Mouse (Mus musculus): ENCODE measurements at regions not wholly inside any gene's neighbourhood (a gene's known extent, or its start where the extent isn't known, plus 50 kb on each side); places are given as distances from the start of the nearest gene placed in this dataset.

DNA sequence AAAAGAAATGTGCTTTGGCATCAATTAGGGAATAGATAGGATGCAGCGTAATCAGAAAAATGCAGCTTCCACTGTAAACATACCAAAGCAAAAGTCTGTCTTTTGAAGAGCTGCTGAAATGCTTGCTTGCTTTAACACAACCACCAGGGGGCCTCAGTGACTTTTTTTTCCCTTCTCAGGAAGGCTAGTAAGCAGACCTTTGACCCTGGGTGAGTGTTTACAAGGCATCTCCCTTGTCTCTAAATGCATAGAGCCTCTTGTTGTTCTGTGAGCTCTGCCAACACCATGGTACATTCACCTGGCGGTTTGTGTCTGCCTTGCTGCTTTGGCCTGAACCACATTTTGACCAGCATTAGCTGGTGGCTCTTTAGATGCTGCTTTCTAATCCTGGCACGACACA lies 191.9 kb upstream of the C9orf72 start:
- ATAC-seq, result 0 out of 2 replicates have a peak, but pooled peaks have one; percentile 23
- WGBS, result 55% methylated on average over 3 of the region's 3 CpGs

DNA sequence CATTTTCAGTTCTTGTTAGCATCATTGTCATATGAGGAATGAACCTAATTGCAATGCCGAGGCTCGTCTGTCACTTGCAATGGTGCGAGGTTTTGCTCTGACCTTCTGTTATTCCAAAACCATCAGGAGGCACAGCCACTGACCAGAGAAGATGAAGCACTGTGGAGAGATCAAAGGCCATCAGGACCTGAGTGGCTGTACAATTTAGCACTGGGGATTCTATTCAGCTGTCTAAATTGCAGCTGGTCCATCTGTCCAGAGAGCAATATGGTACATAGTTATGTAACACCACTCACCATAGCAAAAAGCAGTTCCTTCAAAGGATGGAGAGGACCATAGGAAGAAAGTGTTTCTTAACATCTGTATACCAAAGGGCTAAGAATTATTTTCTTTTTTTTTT lies 187.5 kb upstream of the C9orf72 start:
- H3K9me3 ChIP-seq (ENCODE audit: control insufficient read depth, low read length), result no peaks in the 10 kb centered on the region
- no peak for ATAC-seq
- no peak overlapping the region for H3K4me3 ChIP-seq (ENCODE audit: low read length)
- H3K9ac ChIP-seq (ENCODE audit: low read depth, low read length), result no peak overlapping the region
- H3K36me3 ChIP-seq (ENCODE audit: control insufficient read depth, insufficient read depth, low read length), result no peaks in the 10 kb centered on the region
- no peak overlapping the region for H3K27ac ChIP-seq (ENCODE audit: low read length)
- no peaks in the 10 kb centered on the region for H3K4me1 ChIP-seq (ENCODE audit: control insufficient read depth, insufficient read depth, low read length)
- H3K27me3 ChIP-seq (replicated peaks; ENCODE audit: control insufficient read depth, insufficient read depth, low read length), result no peaks in the 10 kb centered on the region
- no peak overlapping the region for H3K4me2 ChIP-seq (ENCODE audit: low read depth, low read length)
- WGBS, result 81% methylated on average over 3 of the region's 3 CpGs

More for the DNA sequence above, 191.9 kb upstream of the C9orf72 start:
- H3K36me3 ChIP-seq (ENCODE audit: control insufficient read depth, insufficient read depth, low read length), result no peaks in the 10 kb centered on the region
- no peak overlapping the region for H3K4me2 ChIP-seq (ENCODE audit: low read depth, low read length)
- no peak overlapping the region for H3K4me3 ChIP-seq (ENCODE audit: low read length)
- no peaks in the 10 kb centered on the region for H3K27me3 ChIP-seq (replicated peaks; ENCODE audit: control insufficient read depth, insufficient read depth, low read length)
- no peaks in the 10 kb centered on the region for H3K4me1 ChIP-seq (ENCODE audit: control insufficient read depth, insufficient read depth, low read length)
- H3K27ac ChIP-seq (ENCODE audit: low read length), result no peak overlapping the region
- no peak overlapping the region for H3K9ac ChIP-seq (ENCODE audit: low read depth, low read length)
- no peaks in the 10 kb centered on the region for H3K9me3 ChIP-seq (ENCODE audit: control insufficient read depth, low read length)

DNA sequence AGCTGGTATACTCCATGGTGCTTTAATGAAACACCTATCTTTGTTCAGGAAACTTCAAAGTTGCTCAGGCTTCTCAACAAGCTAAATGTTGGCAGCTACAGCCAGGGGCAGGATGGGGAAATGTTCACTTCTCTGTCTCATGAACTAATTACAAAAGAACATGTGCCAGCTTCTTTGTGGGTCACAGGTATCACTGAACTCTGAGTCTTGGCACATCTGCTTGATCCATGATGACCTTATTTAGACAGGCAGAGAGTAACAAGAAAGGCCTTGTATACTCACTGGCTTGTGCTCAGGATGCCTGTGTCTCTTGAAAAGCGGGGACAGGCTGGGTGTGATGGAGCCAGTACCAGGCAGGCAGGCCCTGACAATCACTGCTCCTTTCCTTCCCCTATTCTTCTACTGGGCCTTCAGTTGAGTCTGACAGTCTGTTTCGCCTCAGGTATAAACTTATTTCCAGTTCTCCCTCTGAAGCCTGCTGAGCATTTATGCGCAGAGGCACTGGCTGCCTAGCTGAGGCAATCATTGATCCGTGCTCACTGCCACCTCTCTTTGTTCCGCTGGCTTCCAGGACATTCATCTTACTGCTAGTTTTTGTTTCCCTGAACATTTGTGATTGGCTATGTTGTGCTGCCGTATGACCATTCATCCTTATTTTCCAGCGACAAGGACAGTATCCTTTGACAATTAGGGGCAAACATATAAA lies 179.5 kb upstream of the C9orf72 start:
- no peak overlapping the region for H3K4me3 ChIP-seq (ENCODE audit: low read length)
- H3K4me2 ChIP-seq (ENCODE audit: low read depth, low read length), result no peak overlapping the region
- H3K27me3 ChIP-seq (replicated peaks; ENCODE audit: control insufficient read depth, insufficient read depth, low read length), result no peaks in the 10 kb centered on the region
- no peak overlapping the region for H3K27ac ChIP-seq (ENCODE audit: low read length)
- H3K9ac ChIP-seq (ENCODE audit: low read depth, low read length), result no peak overlapping the region
- no peaks in the 10 kb centered on the region for H3K36me3 ChIP-seq (ENCODE audit: control insufficient read depth, insufficient read depth, low read length)
- ATAC-seq, result no peak
- 69% methylated on average over 7 of the region's 7 CpGs for WGBS
- no peaks in the 10 kb centered on the region for H3K9me3 ChIP-seq (ENCODE audit: control insufficient read depth, low read length)
- H3K4me1 ChIP-seq (ENCODE audit: control insufficient read depth, insufficient read depth, low read length), result no peaks in the 10 kb centered on the region

DNA sequence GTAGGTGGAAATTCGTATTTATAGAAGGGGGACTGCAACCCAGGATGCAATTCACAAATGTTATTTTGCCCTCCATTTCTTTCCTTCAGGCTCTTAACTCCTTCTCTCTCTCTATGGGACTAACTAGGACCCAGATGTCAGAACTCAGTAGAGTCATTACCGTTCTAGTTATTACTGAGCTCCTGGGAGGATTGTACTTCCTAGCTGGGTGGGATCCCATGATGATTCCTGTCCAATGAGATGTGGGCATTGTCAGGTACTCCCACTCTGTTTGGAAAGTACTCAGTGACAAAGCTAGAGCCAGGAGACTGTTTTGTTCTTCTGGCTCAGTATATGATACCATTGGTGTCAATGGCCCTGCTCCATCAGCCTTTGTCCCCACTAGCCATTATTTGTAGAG lies 178.1 kb upstream of the C9orf72 start:
- no peaks in the 10 kb centered on the region for H3K36me3 ChIP-seq (ENCODE audit: control insufficient read depth, insufficient read depth, low read length)
- no peaks in the 10 kb centered on the region for H3K4me1 ChIP-seq (ENCODE audit: control insufficient read depth, insufficient read depth, low read length)
- H3K4me3 ChIP-seq (ENCODE audit: low read length), result no peak overlapping the region
- no peak overlapping the region for H3K27ac ChIP-seq (ENCODE audit: low read length)
- no peak overlapping the region for H3K4me2 ChIP-seq (ENCODE audit: low read depth, low read length)
- 85% methylated on average over 2 of the region's 2 CpGs for WGBS
- ATAC-seq, result no peak
- H3K9ac ChIP-seq (ENCODE audit: low read depth, low read length), result no peak overlapping the region
- H3K9me3 ChIP-seq (ENCODE audit: control insufficient read depth, low read length), result no peaks in the 10 kb centered on the region
- no peaks in the 10 kb centered on the region for H3K27me3 ChIP-seq (replicated peaks; ENCODE audit: control insufficient read depth, insufficient read depth, low read length)

DNA sequence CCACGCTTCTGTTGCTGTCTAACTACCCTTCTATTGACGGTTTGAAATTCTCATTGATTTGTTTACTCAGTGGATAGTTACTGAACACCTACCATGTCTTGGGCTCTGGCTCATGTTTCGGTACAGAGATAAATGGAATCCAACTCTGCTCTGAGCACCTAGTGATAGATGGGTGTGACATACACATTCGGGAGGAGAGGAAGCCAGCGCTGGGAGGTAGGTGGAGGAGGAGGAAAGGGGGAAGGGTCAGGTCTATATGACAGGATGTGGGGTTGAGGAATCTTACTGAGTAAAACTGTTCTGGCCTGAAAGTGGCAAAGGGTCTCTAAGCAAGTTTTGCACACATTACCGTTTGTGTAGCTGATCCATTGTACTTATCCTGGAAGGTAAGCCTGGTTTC lies 177.6 kb upstream of the C9orf72 start:
- Histone ChIP-seq H3K27me3 (replicated peaks; ENCODE audit: control insufficient read depth, insufficient read depth, low read length) (no peaks in the 10 kb centered on the region), H3K4me3 (ENCODE audit: low read length) (no peak overlapping the region), H3K9me3 (ENCODE audit: control insufficient read depth, low read length) (no peaks in the 10 kb centered on the region), H3K36me3 (ENCODE audit: control insufficient read depth, insufficient read depth, low read length) (no peaks in the 10 kb centered on the region), H3K4me2 (ENCODE audit: low read depth, low read length) (no peak overlapping the region), H3K4me1 (ENCODE audit: control insufficient read depth, insufficient read depth, low read length) (no peaks in the 10 kb centered on the region), H3K27ac (ENCODE audit: low read length) (no peak overlapping the region), H3K9ac (ENCODE audit: low read depth, low read length) (no peak overlapping the region)
- no peak for ATAC-seq
- 52% methylated on average over 6 of the region's 6 CpGs for WGBS

DNA sequence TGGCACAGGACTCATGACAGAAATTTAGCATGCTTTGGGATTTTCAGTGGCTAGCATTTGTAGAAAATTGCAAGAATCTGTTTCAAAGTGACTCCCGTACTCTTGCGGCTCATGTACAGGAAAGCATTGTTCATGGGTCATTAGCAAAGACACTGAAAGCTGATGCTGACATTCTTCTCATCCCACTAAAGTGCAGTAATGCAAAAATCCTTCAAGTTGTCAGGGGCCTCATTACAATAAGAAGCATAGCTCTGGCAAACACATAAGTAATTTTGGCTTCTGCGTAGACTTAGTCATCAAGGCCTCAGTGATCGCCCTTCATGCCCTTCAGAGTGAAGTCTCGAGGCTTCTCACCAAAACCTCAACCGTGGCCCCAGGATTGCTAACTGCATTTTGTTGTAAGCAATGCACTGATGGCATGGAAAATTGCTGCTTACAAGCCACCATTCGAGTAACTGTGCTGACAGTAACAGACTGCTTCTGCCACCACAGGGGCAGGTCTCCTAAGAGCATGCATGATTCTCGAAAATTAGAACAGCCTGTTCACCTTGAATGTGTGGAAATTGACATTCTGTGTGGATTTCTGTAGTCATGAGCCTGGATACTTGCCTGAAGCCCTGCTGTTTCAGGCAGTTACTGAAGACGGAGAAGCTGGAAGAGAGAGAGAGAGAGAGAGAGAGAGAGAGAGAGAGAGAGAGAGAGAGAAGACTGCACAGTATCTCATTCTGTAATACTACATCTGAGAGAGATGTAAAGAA lies 176.6 kb upstream of the C9orf72 start:
- no peaks in the 10 kb centered on the region for H3K36me3 ChIP-seq (ENCODE audit: control insufficient read depth, insufficient read depth, low read length)
- H3K27ac ChIP-seq (ENCODE audit: low read length), result no peak overlapping the region
- ATAC-seq, result no peak
- H3K9ac ChIP-seq (ENCODE audit: low read depth, low read length), result no peak overlapping the region
- H3K4me1 ChIP-seq (ENCODE audit: control insufficient read depth, insufficient read depth, low read length), result no peaks in the 10 kb centered on the region
- H3K4me2 ChIP-seq (ENCODE audit: low read depth, low read length), result no peak overlapping the region
- no peaks in the 10 kb centered on the region for H3K27me3 ChIP-seq (replicated peaks; ENCODE audit: control insufficient read depth, insufficient read depth, low read length)
- WGBS, result 73% methylated on average over 9 of the region's 9 CpGs
- no peaks in the 10 kb centered on the region for H3K9me3 ChIP-seq (ENCODE audit: control insufficient read depth, low read length)
- no peak overlapping the region for H3K4me3 ChIP-seq (ENCODE audit: low read length)

DNA sequence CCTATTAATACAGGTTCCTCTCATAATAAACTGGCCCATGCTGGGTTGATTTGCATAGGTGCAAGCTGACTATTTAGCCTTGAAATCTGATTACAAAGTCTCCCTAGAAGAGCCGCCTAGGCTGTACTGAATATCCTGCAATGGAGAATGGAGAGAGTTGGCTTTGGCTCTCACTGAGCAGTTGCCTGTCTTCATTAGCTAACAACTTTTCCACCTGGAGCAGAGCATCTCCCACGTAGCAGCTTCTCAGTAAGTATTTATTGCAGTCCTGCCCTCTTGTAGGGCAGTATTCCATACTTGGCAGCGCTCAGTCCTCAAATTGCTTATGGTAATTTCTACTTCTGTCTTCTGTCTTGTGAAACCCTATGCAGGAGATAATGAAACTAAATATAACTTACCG lies 175.8 kb upstream of the C9orf72 start:
- no peaks in the 10 kb centered on the region for H3K27me3 ChIP-seq (replicated peaks; ENCODE audit: control insufficient read depth, insufficient read depth, low read length)
- no peak overlapping the region for H3K9ac ChIP-seq (ENCODE audit: low read depth, low read length)
- no peaks in the 10 kb centered on the region for H3K4me1 ChIP-seq (ENCODE audit: control insufficient read depth, insufficient read depth, low read length)
- H3K36me3 ChIP-seq (ENCODE audit: control insufficient read depth, insufficient read depth, low read length), result no peaks in the 10 kb centered on the region
- H3K4me3 ChIP-seq (ENCODE audit: low read length), result no peak overlapping the region
- no peak for ATAC-seq
- no peaks in the 10 kb centered on the region for H3K9me3 ChIP-seq (ENCODE audit: control insufficient read depth, low read length)
- no peak overlapping the region for H3K27ac ChIP-seq (ENCODE audit: low read length)
- WGBS, result 75% methylated on average over 4 of the region's 4 CpGs
- H3K4me2 ChIP-seq (ENCODE audit: low read depth, low read length), result no peak overlapping the region

DNA sequence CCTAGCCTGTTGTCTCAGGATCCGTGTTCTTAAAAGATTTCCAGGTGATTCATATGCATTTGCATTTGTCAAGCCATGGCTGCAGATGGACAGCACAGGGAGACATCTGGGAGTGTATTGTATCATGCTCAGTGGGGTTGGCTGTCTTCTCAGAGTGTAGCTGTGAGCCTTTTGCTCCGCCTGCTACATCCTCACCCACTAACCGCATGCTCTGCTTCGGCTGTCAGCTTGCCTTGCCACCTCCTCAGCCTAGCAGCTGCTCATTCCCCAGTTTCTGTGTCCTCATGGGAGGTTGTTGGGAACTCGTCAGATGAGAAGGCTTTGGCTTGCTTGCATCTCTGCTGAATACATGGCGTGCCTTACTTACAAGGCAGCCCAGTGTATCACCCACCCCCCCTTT lies 174.5 kb upstream of the C9orf72 start:
- Histone ChIP-seq H3K4me2 (ENCODE audit: low read depth, low read length) (no peak overlapping the region), H3K9me3 (ENCODE audit: control insufficient read depth, low read length) (no peaks in the 10 kb centered on the region), H3K4me3 (ENCODE audit: low read length) (no peak overlapping the region), H3K27ac (ENCODE audit: low read length) (no peak overlapping the region), H3K36me3 (ENCODE audit: control insufficient read depth, insufficient read depth, low read length) (no peaks in the 10 kb centered on the region), H3K27me3 (replicated peaks; ENCODE audit: control insufficient read depth, insufficient read depth, low read length) (no peaks in the 10 kb centered on the region), H3K9ac (ENCODE audit: low read depth, low read length) (no peak overlapping the region), H3K4me1 (ENCODE audit: control insufficient read depth, insufficient read depth, low read length) (no peaks in the 10 kb centered on the region)
- 83% methylated on average over 6 of the region's 6 CpGs for WGBS
- ATAC-seq, result no peak

DNA sequence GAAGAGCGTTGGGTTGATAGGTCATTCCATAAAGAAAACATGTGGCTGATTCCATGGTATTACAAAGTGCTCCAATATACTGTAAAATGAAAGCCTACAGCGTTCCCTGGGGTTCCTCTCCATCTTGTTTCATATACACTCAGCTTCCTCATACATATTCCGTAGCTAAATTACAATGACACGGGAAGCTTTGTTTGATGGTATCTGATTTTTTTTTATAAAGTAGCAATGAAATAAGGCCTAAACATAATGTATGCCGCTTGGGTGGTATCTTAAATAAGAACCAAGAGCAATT lies 169.6 kb upstream of the C9orf72 start:
- H3K4me1 ChIP-seq (ENCODE audit: control insufficient read depth, insufficient read depth, low read length), result no peaks in the 10 kb centered on the region
- ATAC-seq, result no peak
- WGBS, result 88% methylated on average over 5 of the region's 5 CpGs
- H3K36me3 ChIP-seq (ENCODE audit: control insufficient read depth, insufficient read depth, low read length), result no peaks in the 10 kb centered on the region
- no peaks in the 10 kb centered on the region for H3K9me3 ChIP-seq (ENCODE audit: control insufficient read depth, low read length)
- H3K27ac ChIP-seq (ENCODE audit: low read length), result no peak overlapping the region
- no peaks in the 10 kb centered on the region for H3K27me3 ChIP-seq (replicated peaks; ENCODE audit: control insufficient read depth, insufficient read depth, low read length)
- H3K4me3 ChIP-seq (ENCODE audit: low read length), result no peak overlapping the region
- no peak overlapping the region for H3K9ac ChIP-seq (ENCODE audit: low read depth, low read length)
- no peak overlapping the region for H3K4me2 ChIP-seq (ENCODE audit: low read depth, low read length)
